Mouse (Mus musculus) hindbrain, embryonic 10.5 days (tissue): ENCODE results near the gene Vipas39. TPM values are rescaled to one million over a fixed set of nuclear protein-coding genes. Genes with fewer than 3 reads are reported as not detected.
"Not testable (repeated sequence)": the region's sequence is repeated elsewhere in the genome, so short reads cannot be mapped to it uniquely, and the experiment has no call there.

Experiments used
- DNase-seq: peaks from one replicate; pipeline ENCODE4 v3.0.0-alpha.2; 2017; ENCODE audit warnings: low spot score
- H3K27ac ChIP-seq: fragments of 300-500 bp; sonication (generic); 2 replicates; pipeline ENCODE4 v1.5.1; 2016; ENCODE audit warnings: mild to moderate bottlenecking, moderate library complexity
- H3K27me3 ChIP-seq: fragments of 300-500 bp; sonication (generic); 2 replicates; pipeline ENCODE4 v1.6.1; 2016; ENCODE audit warnings: mild to moderate bottlenecking; ENCODE audit not compliant: poor library complexity, insufficient read depth, severe bottlenecking
- H3K36me3 ChIP-seq: fragments of 300-500 bp; sonication (generic); 2 replicates; pipeline ENCODE4 v1.6.1; 2016; ENCODE audit warnings: mild to moderate bottlenecking, moderate library complexity
- H3K4me1 ChIP-seq: fragments of 300-500 bp; sonication (generic); replicated peaks from 2 replicates; pipeline ENCODE4 v1.6.1; 2016; ENCODE audit warnings: mild to moderate bottlenecking
- H3K4me3 ChIP-seq: fragments of 300-500 bp; sonication (generic); 2 replicates; pipeline ENCODE4 v1.5.1; 2016; ENCODE audit warnings: mild to moderate bottlenecking, moderate library complexity
- H3K9me3 ChIP-seq: fragments of 300-500 bp; sonication (generic); 2 replicates; pipeline ENCODE4 v1.6.1; 2016; ENCODE audit warnings: mild to moderate bottlenecking, moderate library complexity
- WGBS: fragments of 180-500 bp; shearing (Covaris S2); methylation state at CpG from one replicate; pipeline ENCODE4 v1.1.7; 2016; 5-methylcytosine and 5-hydroxymethylcytosine counted together
- polyA plus RNA-seq: library from polyadenylated mRNA; unstranded; fragments of >200 nt; fragmentation: Nextera tagmentation; extraction: Ambion mirVana; gene quantifications from 2 replicates; pipeline ENCODE4 v1.2.1, GENCODE M21; 2016

The Vipas39 gene
- polyA plus RNA-seq: 52.6 and 67.0 TPM in 2 replicates

- Histone ChIP-seq H3K27me3 (no peaks in the 10 kb centered on the region), H3K9me3 (no peaks in the 10 kb centered on the region), H3K4me1 (peaks cover 29% of the 10 kb centered on the region), H3K27ac (peak within 1 kb of the TSS; percentile 97), H3K36me3 (peaks cover 63% of the 10 kb centered on the region), H3K4me3 (peak within 1 kb of the TSS; percentile 81)
- DNase-seq: peak; percentile 90
- under 1% methylated on average over 31 of the region's 31 CpGs for WGBS
Observed at GRCm38 (mm10) chr12:87266108-87266826, at the start of gene Vipas39, which contains the start of gene Ahsa1. Vipas39 (minus strand) TSS chr12:87266256. Ahsa1 (plus strand) TSS chr12:87266479.

GRCm38 (mm10) chr12:87313098-87313497, 47.0 kb upstream of the Vipas39 start:
- 66% methylated on average over 2 of the region's 2 CpGs for WGBS
- no peaks in the 10 kb centered on the region for H3K4me1 ChIP-seq

GRCm38 (mm10) chr12:87306584-87306844, 40.5 kb upstream of the Vipas39 start:
- H3K4me3 ChIP-seq, DNase-seq, H3K9me3 ChIP-seq, H3K4me1 ChIP-seq, H3K27me3 ChIP-seq, H3K27ac ChIP-seq: not testable (repeated sequence)
- 86% methylated on average over 4 of the region's 4 CpGs for WGBS
- H3K36me3 ChIP-seq: peaks cover 24% of the 10 kb centered on the region

More at GRCm38 (mm10) chr12:87313098-87313497, 47.0 kb upstream of the Vipas39 start:
- DNase-seq: no peak
- H3K9me3 ChIP-seq: no peaks in the 10 kb centered on the region
- no peak overlapping the region for H3K27ac ChIP-seq
- peaks cover 47% of the 10 kb centered on the region for H3K36me3 ChIP-seq
- H3K4me3 ChIP-seq: no peak overlapping the region
- no peaks in the 10 kb centered on the region for H3K27me3 ChIP-seq

- Histone ChIP-seq H3K36me3 (peaks cover 24% of the 10 kb centered on the region), H3K27me3 (peaks cover 13% of the 10 kb centered on the region), H3K27ac (0 out of 2 replicates have a peak overlapping the region, but pooled peaks have one; percentile 8), H3K9me3 (no peaks in the 10 kb centered on the region), H3K4me1 (peaks cover 7% of the 10 kb centered on the region), H3K4me3 (no peak overlapping the region)
- 41% methylated on average over 13 of the region's 13 CpGs for WGBS
- DNase-seq: no peak
Observed at GRCm38 (mm10) chr12:87305767-87306583, 39.9 kb upstream of the Vipas39 start.

GRCm38 (mm10) chr12:87301189-87301588, 35.1 kb upstream of the Vipas39 start:
- WGBS: 45% methylated on average over 4 of the region's 4 CpGs
- Histone ChIP-seq H3K36me3 (no peaks in the 10 kb centered on the region), H3K27ac (no peak overlapping the region), H3K4me1 (peaks cover 26% of the 10 kb centered on the region), H3K27me3 (peaks cover 43% of the 10 kb centered on the region), H3K4me3 (no peak overlapping the region), H3K9me3 (no peaks in the 10 kb centered on the region)
- no peak for DNase-seq

- H3K9me3 ChIP-seq: no peaks in the 10 kb centered on the region
- peak overlapping the region; percentile 71 for H3K4me3 ChIP-seq
- H3K27ac ChIP-seq: no peak overlapping the region
- peaks cover 19% of the 10 kb centered on the region for H3K4me1 ChIP-seq
- peaks cover 43% of the 10 kb centered on the region for H3K27me3 ChIP-seq
- H3K36me3 ChIP-seq: no peaks in the 10 kb centered on the region
- 2% methylated on average over 9 of the region's 9 CpGs for WGBS
- no peak for DNase-seq
Observed at GRCm38 (mm10) chr12:87300441-87300690, 34.3 kb upstream of the Vipas39 start.

- no peaks in the 10 kb centered on the region for H3K9me3 ChIP-seq
- peak within 1 kb of the TSS; percentile 83 for H3K27ac ChIP-seq
- peak within 1 kb of the TSS; percentile 71 for H3K4me3 ChIP-seq
- peaks cover 19% of the 10 kb centered on the region for H3K4me1 ChIP-seq
- H3K36me3 ChIP-seq: no peaks in the 10 kb centered on the region
- peaks cover 43% of the 10 kb centered on the region for H3K27me3 ChIP-seq
- WGBS: under 1% methylated on average over 86 of the region's 86 CpGs
- peak; percentile 57 for DNase-seq
Observed at GRCm38 (mm10) chr12:87299657-87300440, 33.8 kb upstream of the Vipas39 start, which contains the start of gene Ism2. Ism2 (minus strand) TSS chr12:87299705.

- 9% methylated on average over 29 of the region's 29 CpGs for WGBS
- peaks cover 43% of the 10 kb centered on the region for H3K27me3 ChIP-seq
- H3K4me1 ChIP-seq: peaks cover 19% of the 10 kb centered on the region
- H3K4me3 ChIP-seq: peak overlapping the region; percentile 71
- H3K27ac ChIP-seq: peak overlapping the region; percentile 83
- no peaks in the 10 kb centered on the region for H3K36me3 ChIP-seq
- DNase-seq: peak; percentile 22
- H3K9me3 ChIP-seq: no peaks in the 10 kb centered on the region
Observed at GRCm38 (mm10) chr12:87299037-87299656, 33.1 kb upstream of the Vipas39 start.

- H3K27ac ChIP-seq: no peak overlapping the region
- no peak for DNase-seq
- H3K27me3 ChIP-seq: peaks cover 10% of the 10 kb centered on the region
- H3K4me3 ChIP-seq: no peak overlapping the region
- H3K4me1 ChIP-seq: peaks cover under 1% of the 10 kb centered on the region
- H3K9me3 ChIP-seq: no peaks in the 10 kb centered on the region
- WGBS: 72% methylated on average over 6 of the region's 6 CpGs
- H3K36me3 ChIP-seq: no peaks in the 10 kb centered on the region
Observed at GRCm38 (mm10) chr12:87293934-87294333, 27.9 kb upstream of the Vipas39 start.

- no peaks in the 10 kb centered on the region; the same call in 1 of the 2 replicates for H3K4me1 ChIP-seq
- no peak overlapping the region for H3K4me3 ChIP-seq
- no peaks in the 10 kb centered on the region for H3K9me3 ChIP-seq
- H3K27ac ChIP-seq: no peak overlapping the region
- no peaks in the 10 kb centered on the region; the same call in 1 of the 2 replicates for H3K27me3 ChIP-seq
- no peak for DNase-seq
- H3K36me3 ChIP-seq: no peaks in the 10 kb centered on the region
- WGBS: 91% methylated on average over 5 of the region's 5 CpGs
Observed at GRCm38 (mm10) chr12:87289100-87289499, 23.0 kb upstream of the Vipas39 start.

- no peak for DNase-seq
- Histone ChIP-seq H3K4me3 (no peak overlapping the region), H3K36me3 (no peaks in the 10 kb centered on the region; the same call in 1 of the 2 replicates), H3K27ac (no peak overlapping the region), H3K27me3 (no peaks in the 10 kb centered on the region), H3K4me1 (peaks cover 4% of the 10 kb centered on the region; the same call in 1 of the 2 replicates), H3K9me3 (no peaks in the 10 kb centered on the region)
- WGBS: 90% methylated on average over 5 of the region's 5 CpGs
Observed at GRCm38 (mm10) chr12:87284726-87285125, 18.7 kb upstream of the Vipas39 start.

DNA sequence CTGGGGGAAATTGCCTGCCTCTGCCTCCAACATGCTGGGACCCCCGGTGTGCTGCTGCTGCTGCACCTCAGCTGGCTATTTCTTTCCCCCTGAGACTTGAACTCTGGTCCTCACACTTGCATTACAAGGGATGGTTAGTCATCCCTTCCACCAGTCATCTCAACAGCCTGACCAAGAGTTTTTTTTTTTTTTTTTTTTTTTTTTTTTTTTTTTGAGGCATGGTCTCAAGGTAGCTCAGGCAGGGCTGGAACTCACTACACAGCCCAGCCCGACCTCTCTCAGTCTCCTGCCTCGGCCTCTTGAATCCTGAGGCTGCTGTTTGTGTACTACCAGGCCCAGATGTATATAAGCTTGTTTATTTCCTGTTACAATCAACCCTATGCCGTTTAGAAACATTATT, 18.2 kb upstream of the Vipas39 start:
- H3K4me3 ChIP-seq: no peak overlapping the region
- H3K27ac ChIP-seq: no peak overlapping the region
- H3K9me3 ChIP-seq: no peaks in the 10 kb centered on the region
- no peaks in the 10 kb centered on the region for H3K27me3 ChIP-seq
- peaks cover 8% of the 10 kb centered on the region; the same call in 1 of the 2 replicates for H3K4me1 ChIP-seq
- no peaks in the 10 kb centered on the region; the same call in 1 of the 2 replicates for H3K36me3 ChIP-seq
- 76% methylated on average over 4 of the region's 4 CpGs for WGBS
- no peak for DNase-seq
